Mouse (Mus musculus): ENCODE results near the gene Gm28036. TPM values are rescaled to one million over a fixed set of nuclear protein-coding genes. Genes with fewer than 3 reads are reported as not detected.
"Not testable (repeated sequence)": the region's sequence is repeated elsewhere in the genome, so short reads cannot be mapped to it uniquely, and the experiment has no call there.

Gm28036 gene
- 10 to 100 TPM; 36.7 to 44.4 TPM for total RNA-seq (2021)
- long read RNA-seq, experiment 1: 0 reads
- long read RNA-seq, experiment 2, partial matches to known transcripts: 3 of 4 reads
- long read RNA-seq, experiment 2, other reads (novel, unspliced or antisense): 1 of 4 reads

GRCm38 (mm10) chr2:156126992-156127391, at the start of gene Gm28036:
Gene Gm28036, minus strand, starts transcription at chr2:156127092.
- DNase-seq (ENCODE audit: low spot score in 2 of 2): no peak

- DNase-seq (ENCODE audit: low spot score in 2 of 2): no peak
These were observed 39.7 kb upstream of the Gm28036 start for GRCm38 (mm10) chr2:156166557-156166956.

GRCm38 (mm10) chr2:156165478-156165877, 38.6 kb upstream of the Gm28036 start:
- no peak for DNase-seq (ENCODE audit: low spot score in 2 of 2)

- no peak for DNase-seq (ENCODE audit: low spot score in 2 of 2)
These were observed 24.6 kb upstream of the Gm28036 start for GRCm38 (mm10) chr2:156151538-156151937.

GRCm38 (mm10) chr2:156147316-156147915, 20.5 kb upstream of the Gm28036 start:
- DNase-seq (ENCODE audit: low spot score in 2 of 2): no peak

- no peak for DNase-seq (ENCODE audit: low spot score in 2 of 2)
These were observed 19.5 kb upstream of the Gm28036 start for GRCm38 (mm10) chr2:156146272-156146989.

- DNase-seq (ENCODE audit: low spot score in 2 of 2): no peak
These were observed 18.7 kb upstream of the Gm28036 start for GRCm38 (mm10) chr2:156145486-156146130.

GRCm38 (mm10) chr2:156143953-156144724, 17.2 kb upstream of the Gm28036 start, which contains the start of the genes Romo1 and Nfs1:
Gene Romo1, plus strand, starts transcription at chr2:156144039.
Gene Nfs1, minus strand, starts transcription at chr2:156144186.
- peak; percentile 85 to 89 for DNase-seq (ENCODE audit: low spot score in 2 of 2)

GRCm38 (mm10) chr2:156143367-156143766, 16.5 kb upstream of the Gm28036 start:
- no peak for DNase-seq (ENCODE audit: low spot score in 2 of 2)

- no peak for DNase-seq (ENCODE audit: low spot score in 2 of 2)
These were observed 15.9 kb upstream of the Gm28036 start for GRCm38 (mm10) chr2:156142820-156143219.

- no peak for DNase-seq (ENCODE audit: low spot score in 2 of 2)
These were observed 8.8 kb upstream of the Gm28036 start for GRCm38 (mm10) chr2:156135695-156136094.

GRCm38 (mm10) chr2:156134161-156134560, 7.3 kb upstream of the Gm28036 start:
- no peak for DNase-seq (ENCODE audit: low spot score in 2 of 2)

- DNase-seq (ENCODE audit: low spot score in 2 of 2): no peak
These were observed 3.2 kb downstream of the Gm28036 start for GRCm38 (mm10) chr2:156123731-156124130.

GRCm38 (mm10) chr2:156119566-156119965, 7.3 kb downstream of the Gm28036 start:
- DNase-seq (ENCODE audit: low spot score in 2 of 2): no peak

- not testable (repeated sequence) for DNase-seq (ENCODE audit: low spot score in 2 of 2)
These were observed 14.8 kb downstream of the Gm28036 start for GRCm38 (mm10) chr2:156112080-156112423.

- DNase-seq (ENCODE audit: low spot score in 2 of 2): peak; percentile 83 to 87
These were observed 15.4 kb downstream of the Gm28036 start, which contains the start of the genes Cpne1 and Rbm12 for GRCm38 (mm10) chr2:156111358-156112079. Gene Cpne1, minus strand, starts transcription at chr2:156111965. Gene Rbm12, minus strand, starts transcription at chr2:156111978.

- DNase-seq (ENCODE audit: low spot score in 2 of 2): no peak
These were observed 16.1 kb downstream of the Gm28036 start for GRCm38 (mm10) chr2:156110627-156111357.

GRCm38 (mm10) chr2:156091926-156092325, 35.0 kb downstream of the Gm28036 start:
- no peak for DNase-seq (ENCODE audit: low spot score in 2 of 2)

- DNase-seq (ENCODE audit: low spot score in 2 of 2): no peak
These were observed 37.1 kb downstream of the Gm28036 start for GRCm38 (mm10) chr2:156089799-156090198.

Measured in adrenal gland, postnatal 4 days (tissue).